Mouse (Mus musculus): ENCODE results near the gene 1700001C19Rik. TPM values are rescaled to one million over a fixed set of nuclear protein-coding genes. Genes with fewer than 3 reads are reported as not detected.

1700001C19Rik gene
- total and polyA plus RNA-seq, 2 experiments = 11.7 to 16.2 TPM

DNA sequence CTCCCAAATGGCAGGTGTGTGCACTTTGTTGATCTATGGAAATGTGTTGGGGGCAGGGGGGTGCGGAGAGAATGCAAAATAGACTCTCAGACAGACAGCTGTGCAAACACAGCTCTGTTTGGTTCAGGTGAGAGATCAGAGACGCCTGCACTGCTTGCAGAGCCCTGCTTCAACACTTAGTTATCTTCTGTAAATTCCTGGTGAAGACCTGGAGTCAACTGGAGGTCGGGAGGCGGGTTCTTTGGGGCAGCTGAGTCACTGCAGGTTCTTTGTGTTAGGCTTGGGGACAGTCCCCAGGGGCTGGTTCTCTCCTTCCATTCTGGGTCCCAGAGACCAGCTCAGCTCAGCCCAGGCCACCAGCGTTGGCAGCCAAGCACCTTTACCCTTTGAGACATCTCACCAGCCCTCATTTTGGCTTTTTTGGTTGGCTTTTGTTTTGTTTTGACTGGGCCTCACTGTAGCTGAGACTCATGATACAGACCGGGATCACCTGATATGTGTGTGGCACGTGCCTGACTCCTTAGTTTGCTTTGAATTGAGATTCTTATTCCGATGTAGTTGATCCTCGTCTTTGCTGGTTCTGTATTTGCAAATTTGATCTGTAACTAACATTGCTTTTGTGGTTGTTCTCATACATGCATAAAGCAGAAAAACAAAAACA lies 25.7 kb upstream of the 1700001C19Rik start:
- TF ChIP-seq POLR2A (IDR thresholded peaks at IDR 0.05; ENCODE audit: extremely low read depth, insufficient read depth, low read length) (no peak), CTCF (IDR thresholded peaks at IDR 0.05; ENCODE audit: low read depth, low read length) (no peak)
- peak overlapping the region; percentile 98 for H3K27ac ChIP-seq (replicated peaks; ENCODE audit: insufficient read depth, low read depth, low read length)
- no peaks in the 10 kb centered on the region for H3K27me3 ChIP-seq (ENCODE audit: control insufficient read depth, insufficient read depth, low read length)
- peaks cover 20% of the 10 kb centered on the region; the same call in 1 of the 2 replicates for H3K79me2 ChIP-seq (ENCODE audit: control insufficient read depth, insufficient read depth, low read length)
- peaks cover 44% of the 10 kb centered on the region for H3K4me1 ChIP-seq (ENCODE audit: control insufficient read depth, insufficient read depth, low read length)
- H3K36me3 ChIP-seq (ENCODE audit: control insufficient read depth, insufficient read depth, low read length) = no peaks in the 10 kb centered on the region
- no peak overlapping the region for H3K4me3 ChIP-seq (ENCODE audit: insufficient read depth, low read depth, low read length)
- WGBS = 21% methylated on average over 9 of the region's 9 CpGs
- peak overlapping the region; percentile 20; the same call in 1 of the 2 replicates for H3K9ac ChIP-seq (ENCODE audit: low read depth, low read length)
- DNase-seq (ENCODE audit: extremely low read depth, low read depth, low spot score) = peak; percentile 67

- Histone ChIP-seq H3K79me2 (ENCODE audit: control insufficient read depth, insufficient read depth, low read length) (peaks cover 20% of the 10 kb centered on the region; the same call in 1 of the 2 replicates), H3K27me3 (ENCODE audit: control insufficient read depth, insufficient read depth, low read length) (no peaks in the 10 kb centered on the region), H3K27ac (replicated peaks; ENCODE audit: insufficient read depth, low read depth, low read length) (peak overlapping the region; percentile 98), H3K4me3 (ENCODE audit: insufficient read depth, low read depth, low read length) (no peak overlapping the region), H3K4me1 (ENCODE audit: control insufficient read depth, insufficient read depth, low read length) (peaks cover 48% of the 10 kb centered on the region), H3K9ac (ENCODE audit: low read depth, low read length) (no peak overlapping the region), H3K36me3 (ENCODE audit: control insufficient read depth, insufficient read depth, low read length) (no peaks in the 10 kb centered on the region)
- WGBS = 56% methylated on average over 7 of the region's 7 CpGs
- no peak for TF ChIP-seq CTCF (IDR thresholded peaks at IDR 0.05; ENCODE audit: low read depth, low read length)
- TF ChIP-seq POLR2A (IDR thresholded peaks at IDR 0.05; ENCODE audit: extremely low read depth, insufficient read depth, low read length) = no peak
- DNase-seq (ENCODE audit: extremely low read depth, low read depth, low spot score) = no peak
Observed at GRCm38 (mm10) chr17:47462209-47462608, 25.0 kb upstream of the 1700001C19Rik start.

DNA sequence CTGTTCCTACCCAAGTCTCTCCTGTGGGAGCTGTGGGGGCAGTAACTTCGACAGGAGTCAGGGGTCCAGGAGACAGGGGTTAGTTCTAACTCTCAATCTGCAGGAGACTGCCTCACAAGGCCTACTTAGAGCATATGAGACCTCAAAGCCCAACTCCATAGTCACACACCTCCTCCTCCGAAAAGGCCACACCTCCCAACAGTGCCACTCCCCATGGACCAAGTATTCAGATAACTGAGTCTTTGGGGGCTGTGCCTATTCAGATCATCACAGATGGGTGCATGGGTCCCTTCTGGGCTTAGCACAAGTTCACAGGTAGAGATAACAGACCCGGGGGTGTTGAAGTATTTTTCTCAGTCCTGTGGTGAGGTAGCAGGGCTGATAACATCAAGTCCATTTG lies 24.5 kb upstream of the 1700001C19Rik start:
- Histone ChIP-seq H3K79me2 (ENCODE audit: control insufficient read depth, insufficient read depth, low read length) (peaks cover 20% of the 10 kb centered on the region; the same call in 1 of the 2 replicates), H3K4me3 (ENCODE audit: insufficient read depth, low read depth, low read length) (no peak overlapping the region), H3K4me1 (ENCODE audit: control insufficient read depth, insufficient read depth, low read length) (peaks cover 50% of the 10 kb centered on the region), H3K27me3 (ENCODE audit: control insufficient read depth, insufficient read depth, low read length) (no peaks in the 10 kb centered on the region), H3K9ac (ENCODE audit: low read depth, low read length) (no peak overlapping the region), H3K27ac (replicated peaks; ENCODE audit: insufficient read depth, low read depth, low read length) (0 out of 2 replicates have a peak overlapping the region, but pooled peaks have one; percentile 18), H3K36me3 (ENCODE audit: control insufficient read depth, insufficient read depth, low read length) (no peaks in the 10 kb centered on the region)
- TF ChIP-seq POLR2A (IDR thresholded peaks at IDR 0.05; ENCODE audit: extremely low read depth, insufficient read depth, low read length) = no peak
- TF ChIP-seq CTCF (IDR thresholded peaks at IDR 0.05; ENCODE audit: low read depth, low read length) = no peak
- 69% methylated on average over 3 of the region's 3 CpGs for WGBS
- no peak for DNase-seq (ENCODE audit: extremely low read depth, low read depth, low spot score)

DNA sequence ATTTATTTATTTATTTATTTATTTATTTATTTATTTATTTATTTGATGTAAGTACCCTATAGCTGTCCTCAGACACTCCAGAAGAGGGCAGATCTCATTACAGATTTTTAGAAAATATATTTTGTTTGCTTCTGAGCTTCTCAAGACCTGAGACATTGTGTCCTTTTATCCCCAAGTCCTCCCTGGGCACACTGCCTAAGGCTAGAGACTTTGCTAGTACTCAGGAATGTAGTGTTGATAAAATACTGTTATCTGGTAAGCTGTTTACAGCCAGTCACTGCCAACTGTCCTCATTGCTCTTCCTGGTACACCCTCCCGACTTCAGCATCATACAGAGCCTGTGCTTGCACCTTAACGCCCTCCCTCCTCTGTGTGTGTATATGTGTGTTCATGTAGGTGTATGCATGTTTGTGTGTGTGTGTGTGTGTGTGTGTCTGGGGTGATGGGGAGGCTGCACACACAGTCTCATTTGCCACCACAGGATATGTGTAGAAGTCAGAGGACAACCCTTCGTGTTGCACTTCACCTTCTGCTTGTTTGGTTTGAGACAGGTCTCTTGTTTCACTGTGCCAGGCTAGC lies 22.3 kb upstream of the 1700001C19Rik start:
- Histone ChIP-seq H3K79me2 (ENCODE audit: control insufficient read depth, insufficient read depth, low read length) (peaks cover 12% of the 10 kb centered on the region; the same call in 1 of the 2 replicates), H3K27me3 (ENCODE audit: control insufficient read depth, insufficient read depth, low read length) (no peaks in the 10 kb centered on the region), H3K4me3 (ENCODE audit: insufficient read depth, low read depth, low read length) (no peak overlapping the region), H3K36me3 (ENCODE audit: control insufficient read depth, insufficient read depth, low read length) (no peaks in the 10 kb centered on the region), H3K9ac (ENCODE audit: low read depth, low read length) (no peak overlapping the region), H3K27ac (replicated peaks; ENCODE audit: insufficient read depth, low read depth, low read length) (no peak overlapping the region), H3K4me1 (ENCODE audit: control insufficient read depth, insufficient read depth, low read length) (peaks cover 50% of the 10 kb centered on the region)
- 15% methylated on average over 3 of the region's 3 CpGs for WGBS
- no peak for TF ChIP-seq CTCF (IDR thresholded peaks at IDR 0.05; ENCODE audit: low read depth, low read length)
- peak; percentile 51 for DNase-seq (ENCODE audit: extremely low read depth, low read depth, low spot score)

DNA sequence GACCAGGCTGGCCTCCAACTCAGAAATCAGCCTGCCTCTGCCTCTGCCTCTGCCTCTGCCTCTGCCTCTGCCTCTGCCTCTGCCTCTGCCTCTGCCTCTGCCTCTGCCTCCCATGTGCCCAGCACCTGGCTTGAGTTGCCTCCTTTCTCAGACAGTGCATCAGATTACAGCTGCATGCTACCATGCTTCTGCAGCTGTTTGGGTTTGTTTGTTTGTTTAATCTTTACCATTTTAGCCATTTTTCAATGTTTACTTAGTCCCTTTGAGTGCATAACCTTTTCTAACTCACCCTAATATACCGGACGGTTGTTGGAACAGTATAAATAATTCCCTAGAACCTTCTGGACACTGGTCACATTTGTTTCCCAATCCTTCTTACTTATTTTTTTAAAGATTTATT lies 21.8 kb upstream of the 1700001C19Rik start:
- H3K4me3 ChIP-seq (ENCODE audit: insufficient read depth, low read depth, low read length) = no peak overlapping the region
- WGBS = 31% methylated on average over 2 of the region's 2 CpGs
- H3K27ac ChIP-seq (replicated peaks; ENCODE audit: insufficient read depth, low read depth, low read length) = peak overlapping the region; percentile 30; the same call in 1 of the 2 replicates
- H3K79me2 ChIP-seq (ENCODE audit: control insufficient read depth, insufficient read depth, low read length) = peaks cover 12% of the 10 kb centered on the region; the same call in 1 of the 2 replicates
- no peaks in the 10 kb centered on the region for H3K27me3 ChIP-seq (ENCODE audit: control insufficient read depth, insufficient read depth, low read length)
- no peak for DNase-seq (ENCODE audit: extremely low read depth, low read depth, low spot score)
- TF ChIP-seq CTCF (IDR thresholded peaks at IDR 0.05; ENCODE audit: low read depth, low read length) (no peak), POLR2A (IDR thresholded peaks at IDR 0.05; ENCODE audit: extremely low read depth, insufficient read depth, low read length) (no peak)
- no peak overlapping the region for H3K9ac ChIP-seq (ENCODE audit: low read depth, low read length)
- H3K4me1 ChIP-seq (ENCODE audit: control insufficient read depth, insufficient read depth, low read length) = peaks cover 46% of the 10 kb centered on the region
- no peaks in the 10 kb centered on the region for H3K36me3 ChIP-seq (ENCODE audit: control insufficient read depth, insufficient read depth, low read length)

- Histone ChIP-seq H3K36me3 (ENCODE audit: control insufficient read depth, insufficient read depth, low read length) (no peaks in the 10 kb centered on the region), H3K79me2 (ENCODE audit: control insufficient read depth, insufficient read depth, low read length) (peaks cover 12% of the 10 kb centered on the region; the same call in 1 of the 2 replicates), H3K27me3 (ENCODE audit: control insufficient read depth, insufficient read depth, low read length) (no peaks in the 10 kb centered on the region), H3K4me3 (ENCODE audit: insufficient read depth, low read depth, low read length) (no peak overlapping the region), H3K4me1 (ENCODE audit: control insufficient read depth, insufficient read depth, low read length) (peaks cover 40% of the 10 kb centered on the region), H3K9ac (ENCODE audit: low read depth, low read length) (no peak overlapping the region), H3K27ac (replicated peaks; ENCODE audit: insufficient read depth, low read depth, low read length) (peak overlapping the region; percentile 39)
- no peak; the same call in 1 of the 2 replicates for TF ChIP-seq CTCF (IDR thresholded peaks at IDR 0.05; ENCODE audit: low read depth, low read length)
- no peak for TF ChIP-seq POLR2A (IDR thresholded peaks at IDR 0.05; ENCODE audit: extremely low read depth, insufficient read depth, low read length)
- WGBS = 17% methylated on average over 13 of the region's 13 CpGs
- peak; percentile 93 for DNase-seq (ENCODE audit: extremely low read depth, low read depth, low spot score)
Observed at GRCm38 (mm10) chr17:47458310-47458709, 21.1 kb upstream of the 1700001C19Rik start.
